Mouse (Mus musculus) spleen, adult 2 months (tissue): ENCODE measurements around the gene Rgs10.

Experiments used
- CTCF ChIP-seq: fragments of 200-500 bp; IDR thresholded peaks from 2 replicates; pipeline ENCODE4 v1.5.1; 2011; ENCODE audit warnings: mild to moderate bottlenecking, inconsistent platforms; ENCODE audit not compliant: insufficient read depth, insufficient read length, insufficient replicate concordance; ENCODE audit errors: extremely low read depth
- POLR2A ChIP-seq: fragments of 200-500 bp; IDR thresholded peaks from 2 replicates; pipeline ENCODE4 v1.6.1; 2011; ENCODE audit warnings: low read depth, low read length, inconsistent platforms

GRCm38 (mm10) chr7:128362916-128363315 lies 55.6 kb downstream of the Rgs10 start:
- TF ChIP-seq CTCF (no peak), POLR2A (no peak)
